Mouse (Mus musculus): ENCODE measurements around the gene Mfng. TPM values are rescaled to one million over a fixed set of nuclear protein-coding genes. Genes with fewer than 3 reads are reported as not detected.

Gene Mfng
- polyA plus RNA-seq, 1 experiment, result 15.7 TPM

DNA sequence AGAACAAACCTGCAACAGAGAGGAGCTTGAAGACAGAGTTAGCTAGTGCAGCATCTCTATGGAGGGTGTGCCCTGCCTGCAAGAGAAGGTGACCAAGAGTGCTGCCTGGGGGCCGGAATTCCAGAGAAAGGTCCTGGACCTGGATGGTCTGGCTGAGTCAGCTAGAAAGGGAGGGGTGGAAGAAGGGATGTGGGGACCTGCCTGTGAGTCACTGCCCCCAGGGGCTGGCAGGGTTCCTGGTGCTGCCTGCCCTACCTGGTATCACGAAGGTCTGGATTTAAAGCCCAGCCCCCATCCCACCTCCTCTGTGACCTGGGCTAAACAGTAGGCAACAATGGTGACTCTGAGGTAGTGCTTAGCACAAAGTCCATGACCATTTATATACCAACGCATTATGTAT is 33.9 kb upstream of the Mfng start:
- no peak for TF ChIP-seq POLR2A (IDR thresholded peaks at IDR 0.05; ENCODE audit: low read depth, low read length)
- TF ChIP-seq CTCF (conservative IDR thresholded peaks at IDR 0.05; ENCODE audit: insufficient read depth, insufficient read length, low read depth, low read length), result no peak
- H3K4me1 ChIP-seq (ENCODE audit: control insufficient read depth, insufficient read depth, low read length), result peaks cover 31% of the 10 kb centered on the region
- no peaks in the 10 kb centered on the region for H3K27me3 ChIP-seq (replicated peaks; ENCODE audit: control insufficient read depth, insufficient read depth, low read length)
- 48% methylated on average over 3 of the region's 3 CpGs for WGBS
- H3K27ac ChIP-seq (ENCODE audit: insufficient read depth, low read depth, low read length), result no peak overlapping the region
- no peaks in the 10 kb centered on the region for H3K36me3 ChIP-seq (ENCODE audit: control insufficient read depth, insufficient read depth, low read length)
- H3K4me3 ChIP-seq (ENCODE audit: insufficient read depth, low read depth, low read length), result no peak overlapping the region
- no peak for DNase-seq

DNA sequence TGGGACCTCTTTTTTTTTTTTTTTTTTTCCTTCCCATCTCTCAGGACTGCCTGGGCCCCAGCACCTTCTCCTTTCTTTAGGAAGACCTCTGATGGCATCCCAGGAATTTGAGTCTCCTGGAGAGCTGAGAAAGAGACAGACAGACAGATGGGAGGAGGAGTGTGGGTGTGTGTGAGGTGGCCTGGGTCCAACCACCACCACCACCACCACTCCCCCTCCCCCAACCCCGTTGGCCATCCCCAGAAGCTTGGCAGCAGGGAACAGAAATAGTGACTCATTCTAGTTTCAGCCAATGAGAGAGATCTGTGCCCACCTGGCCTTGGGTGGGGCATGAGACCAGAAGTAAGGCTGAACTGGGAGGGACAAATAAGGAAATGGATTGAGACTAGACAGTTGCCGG is 33.3 kb upstream of the Mfng start:
- H3K4me3 ChIP-seq (ENCODE audit: insufficient read depth, low read depth, low read length), result no peak overlapping the region
- no peaks in the 10 kb centered on the region for H3K27me3 ChIP-seq (replicated peaks; ENCODE audit: control insufficient read depth, insufficient read depth, low read length)
- H3K36me3 ChIP-seq (ENCODE audit: control insufficient read depth, insufficient read depth, low read length), result no peaks in the 10 kb centered on the region
- H3K27ac ChIP-seq (ENCODE audit: insufficient read depth, low read depth, low read length), result no peak overlapping the region
- no peak for TF ChIP-seq POLR2A (IDR thresholded peaks at IDR 0.05; ENCODE audit: low read depth, low read length)
- no peak for TF ChIP-seq CTCF (conservative IDR thresholded peaks at IDR 0.05; ENCODE audit: insufficient read depth, insufficient read length, low read depth, low read length)
- peaks cover 31% of the 10 kb centered on the region for H3K4me1 ChIP-seq (ENCODE audit: control insufficient read depth, insufficient read depth, low read length)
- no peak for DNase-seq
- 30% methylated on average over 2 of the region's 2 CpGs for WGBS

DNA sequence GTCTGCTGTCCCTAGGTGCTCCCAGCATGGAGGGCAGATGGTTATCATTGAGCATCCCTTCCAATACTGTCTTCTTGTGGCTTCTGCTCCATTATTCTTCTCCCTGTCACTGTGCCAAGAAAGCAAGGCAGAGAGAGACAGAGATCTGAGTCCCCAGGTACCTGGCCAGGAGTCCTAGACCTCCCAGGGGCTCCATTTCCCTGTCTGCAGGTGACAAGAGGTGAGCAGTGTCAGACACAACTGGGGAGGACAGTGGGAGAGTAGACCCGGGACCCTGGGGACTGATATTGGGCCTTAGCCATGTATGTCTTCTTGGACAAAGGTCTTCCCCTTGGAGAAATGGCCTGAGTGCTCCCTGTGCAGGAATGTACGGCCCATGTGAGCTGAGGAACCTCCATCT is 32.1 kb upstream of the Mfng start:
- H3K36me3 ChIP-seq (ENCODE audit: control insufficient read depth, insufficient read depth, low read length), result no peaks in the 10 kb centered on the region
- peaks cover 39% of the 10 kb centered on the region for H3K4me1 ChIP-seq (ENCODE audit: control insufficient read depth, insufficient read depth, low read length)
- H3K27ac ChIP-seq (ENCODE audit: insufficient read depth, low read depth, low read length), result no peak overlapping the region
- TF ChIP-seq POLR2A (IDR thresholded peaks at IDR 0.05; ENCODE audit: low read depth, low read length) (no peak), CTCF (conservative IDR thresholded peaks at IDR 0.05; ENCODE audit: insufficient read depth, insufficient read length, low read depth, low read length) (no peak)
- DNase-seq, result no peak
- 56% methylated on average over 2 of the region's 2 CpGs for WGBS
- H3K27me3 ChIP-seq (replicated peaks; ENCODE audit: control insufficient read depth, insufficient read depth, low read length), result no peaks in the 10 kb centered on the region
- no peak overlapping the region for H3K4me3 ChIP-seq (ENCODE audit: insufficient read depth, low read depth, low read length)

DNA sequence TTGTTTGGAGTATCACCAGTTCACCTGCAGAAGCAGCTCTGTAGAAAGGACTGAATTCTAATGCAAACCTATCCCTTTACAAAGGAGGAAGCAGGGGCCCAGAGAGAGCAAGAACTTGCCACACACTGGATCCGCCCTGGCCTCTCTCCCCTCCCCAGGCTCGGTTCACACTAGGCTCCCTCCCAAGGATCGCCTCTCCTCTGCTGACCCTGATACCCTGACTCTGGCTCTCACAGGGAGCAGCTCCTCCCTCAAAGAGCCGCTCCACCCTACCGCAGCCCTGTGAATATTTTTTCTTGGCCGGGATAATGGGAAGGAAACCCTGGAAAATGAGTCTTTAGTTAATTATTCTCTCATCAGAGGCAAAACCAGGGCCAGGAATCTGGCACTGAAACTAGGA is 31.1 kb upstream of the Mfng start:
- peak overlapping the region; percentile 86 for H3K27ac ChIP-seq (ENCODE audit: insufficient read depth, low read depth, low read length)
- no peaks in the 10 kb centered on the region for H3K36me3 ChIP-seq (ENCODE audit: control insufficient read depth, insufficient read depth, low read length)
- peaks cover 39% of the 10 kb centered on the region for H3K4me1 ChIP-seq (ENCODE audit: control insufficient read depth, insufficient read depth, low read length)
- peak; percentile 92 for DNase-seq
- H3K4me3 ChIP-seq (ENCODE audit: insufficient read depth, low read depth, low read length), result no peak overlapping the region
- 8% methylated on average over 6 of the region's 6 CpGs for WGBS
- TF ChIP-seq POLR2A (IDR thresholded peaks at IDR 0.05; ENCODE audit: low read depth, low read length), result no peak
- no peak for TF ChIP-seq CTCF (conservative IDR thresholded peaks at IDR 0.05; ENCODE audit: insufficient read depth, insufficient read length, low read depth, low read length)
- no peaks in the 10 kb centered on the region for H3K27me3 ChIP-seq (replicated peaks; ENCODE audit: control insufficient read depth, insufficient read depth, low read length)

DNA sequence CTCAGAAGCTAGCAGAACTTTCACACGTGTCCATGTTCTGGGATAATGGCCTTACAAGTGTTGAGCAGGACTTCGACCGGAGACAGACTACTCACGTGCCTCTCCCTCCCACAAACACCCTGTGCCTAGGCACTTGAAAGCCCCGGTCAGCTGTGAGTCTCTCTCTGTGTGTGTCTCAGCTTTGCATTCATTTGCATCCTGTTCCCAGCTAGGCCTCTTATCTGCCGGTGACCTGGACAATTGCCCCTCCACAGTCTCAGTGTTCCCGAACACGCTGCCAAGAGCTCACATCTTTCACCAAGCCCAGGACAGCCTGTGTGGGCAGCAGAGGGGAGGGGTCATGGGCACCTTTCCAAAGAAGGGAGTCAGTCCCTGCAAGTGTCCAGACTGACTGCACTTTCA is 30.2 kb upstream of the Mfng start:
- no peak for TF ChIP-seq POLR2A (IDR thresholded peaks at IDR 0.05; ENCODE audit: low read depth, low read length)
- no peak for TF ChIP-seq CTCF (conservative IDR thresholded peaks at IDR 0.05; ENCODE audit: insufficient read depth, insufficient read length, low read depth, low read length)
- Histone ChIP-seq H3K4me3 (ENCODE audit: insufficient read depth, low read depth, low read length) (no peak overlapping the region), H3K36me3 (ENCODE audit: control insufficient read depth, insufficient read depth, low read length) (no peaks in the 10 kb centered on the region), H3K4me1 (ENCODE audit: control insufficient read depth, insufficient read depth, low read length) (peaks cover 39% of the 10 kb centered on the region), H3K27me3 (replicated peaks; ENCODE audit: control insufficient read depth, insufficient read depth, low read length) (no peaks in the 10 kb centered on the region), H3K27ac (ENCODE audit: insufficient read depth, low read depth, low read length) (peak overlapping the region; percentile 86)
- peak; percentile 89 for DNase-seq
- 7% methylated on average over 8 of the region's 8 CpGs for WGBS

DNA sequence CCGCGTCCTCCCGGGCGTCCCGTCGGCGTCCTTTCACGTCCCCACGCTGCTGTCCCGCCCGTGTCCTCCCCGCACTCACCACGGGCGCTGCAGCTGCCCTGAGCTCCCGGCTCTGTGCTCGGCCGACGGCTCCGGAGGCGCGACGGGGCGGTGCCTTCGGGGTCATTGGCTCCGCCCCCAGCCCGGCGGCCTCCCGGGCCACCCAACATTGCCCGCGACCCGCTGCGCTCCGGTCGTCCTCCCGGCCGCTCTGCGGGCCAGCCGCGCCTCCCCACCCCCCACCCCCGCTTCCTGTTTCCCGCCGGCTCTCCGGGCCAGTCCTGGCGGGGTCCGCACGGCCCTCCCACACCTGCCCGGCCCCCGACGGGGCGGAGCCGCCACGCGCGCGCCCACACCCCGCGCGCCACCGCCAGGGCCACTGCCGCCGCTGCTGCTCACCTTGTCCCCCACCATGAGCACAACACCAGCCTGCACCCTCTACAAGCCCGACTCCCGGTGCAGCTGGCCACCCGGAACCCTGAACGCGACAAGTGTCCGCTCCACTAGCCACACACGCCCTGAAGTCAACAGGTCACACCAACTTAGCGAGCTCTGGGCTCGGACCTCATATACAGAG is 29.6 kb upstream of the Mfng start, which contains the start of gene Card10:
Gene Card10, minus strand, starts transcription at position 267 of the 616 bp plus-strand sequence.
- H3K27ac ChIP-seq (ENCODE audit: insufficient read depth, low read depth, low read length), result peak within 1 kb of the TSS; percentile 93
- 2% methylated on average over 70 of the region's 70 CpGs for WGBS

DNA sequence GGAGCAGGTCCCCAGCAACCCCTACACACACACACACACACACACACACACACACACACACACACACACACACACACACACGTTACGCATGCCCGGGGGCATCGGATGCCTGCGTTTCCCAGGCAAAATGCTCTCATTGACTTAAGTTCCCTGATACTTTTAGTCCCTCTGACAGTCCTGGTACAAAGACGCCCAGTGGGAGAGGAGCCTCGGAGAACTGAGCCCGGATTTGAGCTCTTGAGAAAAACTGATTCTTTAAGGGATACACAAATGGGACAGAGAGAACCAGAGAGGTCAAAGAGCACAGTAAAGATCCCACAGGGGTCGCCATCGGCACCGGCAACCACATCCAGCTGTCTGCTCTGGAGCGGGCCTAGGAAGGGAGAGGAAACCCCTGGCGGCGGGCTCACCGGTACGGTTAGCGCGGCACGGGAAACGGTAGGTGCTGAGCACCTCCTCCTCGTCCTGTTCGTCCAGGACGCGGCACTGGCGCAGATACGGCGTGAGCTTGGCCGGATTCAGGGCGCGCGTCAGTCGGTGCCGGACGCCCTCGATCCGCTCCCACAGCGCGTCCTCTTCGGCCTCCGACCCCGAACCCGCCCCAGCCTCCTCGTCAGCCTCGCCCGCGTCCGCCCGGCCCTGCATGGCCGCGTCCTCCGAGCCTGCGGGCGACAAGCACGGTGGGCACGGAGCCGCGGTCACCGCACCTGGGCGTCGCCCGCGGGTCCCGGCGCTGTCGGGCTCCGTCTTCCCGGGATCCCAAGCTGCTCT is 28.9 kb upstream of the Mfng start:
- DNase-seq, result peak; percentile 56
- H3K36me3 ChIP-seq (ENCODE audit: control insufficient read depth, insufficient read depth, low read length), result no peaks in the 10 kb centered on the region
- WGBS, result 3% methylated on average over 67 of the region's 67 CpGs
- peaks cover 46% of the 10 kb centered on the region for H3K4me1 ChIP-seq (ENCODE audit: control insufficient read depth, insufficient read depth, low read length)
- peak overlapping the region; percentile 80 for H3K4me3 ChIP-seq (ENCODE audit: insufficient read depth, low read depth, low read length)
- no peaks in the 10 kb centered on the region for H3K27me3 ChIP-seq (replicated peaks; ENCODE audit: control insufficient read depth, insufficient read depth, low read length)
- TF ChIP-seq CTCF (conservative IDR thresholded peaks at IDR 0.05; ENCODE audit: insufficient read depth, insufficient read length, low read depth, low read length), result 0 out of 2 replicates have a peak, but pooled peaks have one; percentile 11
- no peak for TF ChIP-seq POLR2A (IDR thresholded peaks at IDR 0.05; ENCODE audit: low read depth, low read length)
- H3K27ac ChIP-seq (ENCODE audit: insufficient read depth, low read depth, low read length), result peak overlapping the region; percentile 93

More for the DNA sequence above, 29.6 kb upstream of the Mfng start, which contains the start of gene Card10:
- H3K27me3 ChIP-seq (replicated peaks; ENCODE audit: control insufficient read depth, insufficient read depth, low read length), result no peaks in the 10 kb centered on the region
- peak; percentile 85 for DNase-seq
- TF ChIP-seq POLR2A (IDR thresholded peaks at IDR 0.05; ENCODE audit: low read depth, low read length) (peak; percentile 76), CTCF (conservative IDR thresholded peaks at IDR 0.05; ENCODE audit: insufficient read depth, insufficient read length, low read depth, low read length) (no peak)
- peaks cover 41% of the 10 kb centered on the region for H3K4me1 ChIP-seq (ENCODE audit: control insufficient read depth, insufficient read depth, low read length)
- H3K4me3 ChIP-seq (ENCODE audit: insufficient read depth, low read depth, low read length), result peak within 1 kb of the TSS; percentile 80
- no peaks in the 10 kb centered on the region for H3K36me3 ChIP-seq (ENCODE audit: control insufficient read depth, insufficient read depth, low read length)

Data from kidney, adult 2 months (tissue).